Mouse (Mus musculus) cerebellum, postnatal 25 days (tissue): ENCODE measurements around the gene Kdm4a.
A peak's percentile ranks its signal among the peaks of the same experiment; 100 is the strongest.

Experiments
- DNase-seq, 2 experiments: peaks; one replicate each; pipeline ENCODE4 v3.0.0; 2021; ENCODE audit warnings: mixed read lengths in 2 of 2

The Kdm4a gene

GRCm38 (mm10) chr4:118112601-118113000 is 67.2 kb downstream of the Kdm4a start:
- DNase-seq, result peak; percentile 42 to 44

- DNase-seq, result no peak
Observed at GRCm38 (mm10) chr4:118109649-118110048, 70.2 kb downstream of the Kdm4a start.

- no peak for DNase-seq
Observed at GRCm38 (mm10) chr4:118108779-118109178, 71.1 kb downstream of the Kdm4a start.

- DNase-seq, result no peak
Observed at GRCm38 (mm10) chr4:118105256-118106053, 74.4 kb downstream of the Kdm4a start.

DNA sequence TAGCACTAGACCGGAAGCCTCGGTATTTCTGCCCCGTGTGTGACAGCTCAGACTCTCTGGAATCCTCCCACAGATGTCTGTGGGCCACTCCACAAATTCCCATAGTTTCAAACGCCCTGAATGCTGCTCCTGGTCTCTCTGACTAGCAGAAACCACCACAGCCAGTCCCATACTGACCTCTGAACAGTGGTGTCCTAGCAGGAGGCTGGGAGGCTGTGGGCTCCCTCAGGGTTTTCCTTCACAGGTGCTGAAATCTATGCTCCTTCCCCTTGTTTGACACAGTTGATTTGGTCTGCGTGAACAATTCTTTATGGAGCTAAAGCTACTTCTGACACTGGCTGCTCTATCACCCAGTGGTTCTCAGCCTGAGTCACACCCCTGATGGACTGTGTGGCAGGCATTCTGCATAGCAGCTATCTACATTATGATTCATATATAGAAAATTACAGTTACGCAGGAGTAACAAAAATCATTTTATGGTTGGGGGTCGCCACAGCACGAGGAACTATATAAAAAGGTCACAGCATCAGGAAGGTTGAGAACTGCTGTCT is 76.5 kb downstream of the Kdm4a start:
- DNase-seq, result no peak

GRCm38 (mm10) chr4:118101497-118101896 is 78.3 kb downstream of the Kdm4a start:
- DNase-seq, result no peak

DNA sequence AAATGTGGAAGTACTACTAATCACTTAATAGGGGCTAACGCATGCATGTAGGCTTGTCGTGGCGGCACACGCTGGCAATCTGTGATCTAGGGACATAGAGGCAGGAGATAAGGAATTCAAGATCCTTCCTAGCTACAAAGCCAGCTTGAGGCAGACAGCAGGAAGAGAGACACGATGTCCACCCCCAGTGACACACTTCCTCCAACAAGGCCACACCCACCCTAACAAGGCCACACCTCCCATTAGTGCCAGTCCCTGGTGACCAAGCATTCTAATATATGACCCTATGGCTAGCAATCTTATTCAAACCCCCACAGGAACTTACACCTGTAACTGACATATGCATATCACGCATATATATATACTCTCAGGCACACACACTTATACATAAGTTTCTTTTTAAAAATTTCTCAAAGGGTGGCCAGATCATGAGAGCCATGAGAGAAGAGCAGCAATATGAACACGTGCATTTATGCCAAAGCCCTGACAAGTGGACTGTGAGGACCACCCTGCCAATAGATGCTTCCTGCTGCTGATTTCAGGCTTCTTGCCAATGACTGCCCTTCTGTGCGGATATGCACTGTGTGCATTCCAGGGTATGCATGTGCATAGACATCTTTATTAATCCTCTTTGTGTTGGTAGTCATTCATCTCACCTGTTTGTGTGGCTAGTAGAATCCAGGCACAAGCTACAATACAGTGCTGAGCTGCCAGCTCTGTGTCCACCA is 80.0 kb downstream of the Kdm4a start:
- DNase-seq, result no peak

DNA sequence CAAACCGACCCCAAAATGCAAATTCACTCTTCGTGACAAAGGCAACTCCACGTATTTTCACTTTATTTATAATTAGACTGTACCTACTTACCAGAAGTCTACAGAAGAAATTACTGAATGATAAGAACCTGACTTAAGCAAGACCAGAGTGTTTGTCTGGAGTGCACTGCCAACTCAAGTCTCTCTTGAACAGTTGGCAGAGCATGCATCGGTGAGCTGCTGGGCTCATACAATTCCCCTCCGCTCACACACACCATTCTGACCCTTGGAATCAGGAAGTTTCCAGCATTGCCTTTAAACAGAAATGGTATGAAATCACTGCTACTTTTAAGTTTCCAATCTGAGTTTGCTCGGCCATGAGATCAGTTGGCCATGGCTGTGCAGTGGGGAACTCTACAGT is 81.3 kb downstream of the Kdm4a start:
- DNase-seq, result no peak

DNA sequence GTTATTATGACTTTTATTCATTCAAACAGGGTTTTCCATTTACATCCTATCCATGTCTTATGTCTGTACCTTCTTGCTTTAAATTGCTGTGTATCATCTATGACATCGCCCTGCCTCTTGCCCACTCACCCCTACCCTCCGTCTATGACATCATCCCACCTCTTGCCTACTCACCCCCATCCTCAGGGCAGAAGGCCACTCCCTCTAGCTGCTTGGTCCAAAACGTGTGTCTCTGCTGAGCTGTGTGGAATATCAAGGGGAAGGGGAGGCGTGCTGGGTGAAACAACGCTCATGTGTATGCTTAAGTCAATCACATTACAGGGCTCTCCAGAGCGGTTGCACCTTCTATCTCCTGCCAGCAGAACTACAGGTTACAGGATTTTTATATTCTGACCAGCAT is 83.8 kb downstream of the Kdm4a start:
- no peak for DNase-seq

GRCm38 (mm10) chr4:118092784-118093457 is 86.9 kb downstream of the Kdm4a start:
- DNase-seq, result no peak

DNA sequence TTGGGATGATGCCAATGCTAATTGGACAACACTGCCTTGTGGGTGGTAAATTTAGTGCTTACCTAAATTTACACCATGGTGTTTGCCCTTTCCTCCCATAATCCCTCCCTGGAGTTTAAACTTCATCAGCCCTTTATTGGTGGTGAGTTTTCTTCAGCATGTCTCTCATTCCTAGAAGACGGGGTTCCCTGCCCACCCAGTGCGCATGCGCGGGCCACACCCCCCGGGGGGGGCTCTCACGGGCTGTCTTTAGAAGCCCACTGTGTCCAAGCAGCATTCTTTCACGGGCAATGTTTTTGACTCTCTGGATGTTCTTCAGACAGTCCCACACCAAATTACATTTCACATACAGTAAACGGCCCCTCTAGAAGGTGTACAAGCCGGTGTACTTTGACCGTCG is 89.4 kb downstream of the Kdm4a start:
- DNase-seq, result no peak

- peak; percentile 63 to 75 for DNase-seq
Observed at GRCm38 (mm10) chr4:118089939-118090338, 89.9 kb downstream of the Kdm4a start.

- no peak for DNase-seq
Observed at GRCm38 (mm10) chr4:118088771-118089170, 91.1 kb downstream of the Kdm4a start.
